Mouse (Mus musculus) spleen, embryonic (tissue): ENCODE data around the gene Bcas3.

Experiments
- CTCF ChIA-PET: fragments of 350-600 bp; sonication (Branson Sonifier 250); formaldehyde crosslinking; loops from one replicate; lab custom pipeline; 2022; lab: Charles Lee

Gene Bcas3

GRCm38 (mm10) chr11:85379091-85379490, 26.1 kb downstream of the Bcas3 start:
- CTCF ChIA-PET, result no interaction called here

DNA sequence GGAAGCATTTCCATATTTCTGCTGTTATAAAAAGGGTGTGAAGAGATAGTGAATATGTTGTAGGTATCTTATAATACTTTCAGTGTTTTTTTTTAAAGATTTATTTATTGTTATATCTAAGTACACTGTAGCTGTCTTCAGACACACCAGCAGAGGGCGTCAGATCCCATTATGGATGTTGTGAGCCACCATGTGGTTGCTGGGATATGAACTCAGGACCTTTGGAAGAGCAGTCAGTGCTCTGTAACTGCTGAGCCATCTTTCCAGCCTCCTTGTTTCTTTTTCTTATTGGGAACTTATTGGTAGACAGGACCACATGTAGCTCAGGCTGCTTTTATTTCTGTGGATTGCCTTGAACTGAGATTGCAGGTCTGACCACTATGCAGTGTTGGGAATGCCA, 27.1 kb downstream of the Bcas3 start:
- CTCF ChIA-PET, result no interaction called here

- CTCF ChIA-PET, result interaction anchor here (0.5 to 0.8 kb wide), 3 partner anchors 27 to 776 kb away, joined by 3 to 6 read pairs (median 4); no protein-coding TSS in a partner anchor
These were observed 29.1 kb downstream of the Bcas3 start for GRCm38 (mm10) chr11:85382055-85382454.

DNA sequence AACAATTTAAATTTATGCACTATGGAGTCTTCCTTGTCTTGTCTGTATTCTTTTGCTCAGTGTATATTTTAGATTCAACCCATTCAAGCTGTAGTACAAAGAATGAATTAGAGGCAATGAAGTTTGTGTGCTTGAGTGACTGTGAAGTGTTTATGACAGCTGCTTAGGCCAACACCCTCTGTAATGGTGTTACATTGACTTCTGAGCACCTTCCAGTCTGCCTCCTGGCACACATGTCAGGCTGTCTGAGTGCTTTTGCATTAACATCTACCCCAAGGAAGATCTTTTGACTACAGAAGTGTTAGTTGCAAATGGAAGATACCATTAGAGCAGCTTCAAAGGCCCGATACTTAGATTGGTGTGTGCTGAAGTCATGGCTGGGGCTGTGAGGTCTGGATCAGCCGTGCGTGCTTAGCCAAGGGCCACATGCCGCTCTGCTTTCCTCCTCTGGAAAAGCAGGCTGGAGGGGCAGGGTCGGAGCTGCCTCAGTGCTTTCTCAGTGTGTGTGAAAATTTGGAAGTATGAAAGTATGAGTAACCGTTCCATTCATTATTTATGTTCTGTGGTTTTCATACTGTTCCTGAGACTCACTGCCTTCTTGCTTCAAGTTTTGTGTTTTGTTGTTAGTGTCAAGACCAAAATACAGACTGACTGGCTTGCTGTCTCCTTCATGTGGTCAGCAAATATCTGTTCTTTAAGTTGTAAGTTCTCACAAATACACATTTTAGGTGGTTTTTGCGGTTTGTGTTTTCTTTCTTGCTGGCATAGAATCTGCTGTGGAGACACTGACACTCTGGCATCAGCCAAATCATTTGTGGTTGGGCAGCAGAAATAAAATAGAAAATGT, 31.2 kb downstream of the Bcas3 start:
- CTCF ChIA-PET, result no interaction called here

GRCm38 (mm10) chr11:85392179-85392863, 39.4 kb downstream of the Bcas3 start:
- CTCF ChIA-PET, result no interaction called here

- CTCF ChIA-PET, result no interaction called here
These were observed 39.9 kb downstream of the Bcas3 start for GRCm38 (mm10) chr11:85392864-85393220.

GRCm38 (mm10) chr11:85393990-85394389, 41.0 kb downstream of the Bcas3 start:
- CTCF ChIA-PET, result no interaction called here

- CTCF ChIA-PET, result no interaction called here
These were observed 42.4 kb downstream of the Bcas3 start for GRCm38 (mm10) chr11:85395361-85395760.

DNA sequence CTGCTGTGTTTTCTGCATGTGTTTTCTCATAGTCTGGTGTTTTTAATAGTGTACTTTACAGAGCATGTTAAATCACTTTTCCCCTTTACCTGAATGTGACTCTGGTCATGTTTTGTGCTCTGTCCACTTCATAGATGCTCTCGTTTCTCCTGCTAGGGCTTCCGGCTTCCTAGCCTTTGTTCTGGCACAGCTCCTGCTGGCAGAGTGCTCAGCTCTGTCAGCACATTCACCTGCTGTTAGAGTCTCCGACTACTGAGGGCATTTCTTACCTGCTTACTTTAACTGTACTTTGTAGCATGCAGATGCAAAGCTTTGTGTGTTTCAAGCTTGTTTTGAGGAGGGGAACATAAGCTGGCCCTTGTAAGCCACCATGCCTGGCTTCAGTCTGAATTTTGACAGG, 53.6 kb downstream of the Bcas3 start:
- CTCF ChIA-PET, result no interaction called here

DNA sequence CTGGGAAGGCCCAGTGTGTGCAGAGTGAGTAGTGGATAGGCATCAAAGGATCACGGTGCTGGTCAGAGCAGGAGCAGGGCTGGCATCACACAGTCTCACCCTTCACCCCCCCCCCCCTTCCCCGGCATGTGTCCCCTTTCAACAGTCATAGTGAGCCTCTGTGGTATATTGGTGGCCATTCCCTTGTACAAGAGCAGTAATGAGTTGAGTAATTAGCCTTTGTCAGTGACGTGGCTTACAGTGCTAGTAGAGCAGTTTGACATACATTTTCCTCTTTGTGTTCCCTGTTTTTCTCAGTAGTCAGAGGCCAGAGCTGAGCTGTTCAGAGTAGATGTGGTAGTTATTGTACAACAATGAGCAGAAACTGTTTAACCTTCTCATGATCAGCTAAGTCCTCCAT, 54.7 kb downstream of the Bcas3 start:
- CTCF ChIA-PET, result no interaction called here

DNA sequence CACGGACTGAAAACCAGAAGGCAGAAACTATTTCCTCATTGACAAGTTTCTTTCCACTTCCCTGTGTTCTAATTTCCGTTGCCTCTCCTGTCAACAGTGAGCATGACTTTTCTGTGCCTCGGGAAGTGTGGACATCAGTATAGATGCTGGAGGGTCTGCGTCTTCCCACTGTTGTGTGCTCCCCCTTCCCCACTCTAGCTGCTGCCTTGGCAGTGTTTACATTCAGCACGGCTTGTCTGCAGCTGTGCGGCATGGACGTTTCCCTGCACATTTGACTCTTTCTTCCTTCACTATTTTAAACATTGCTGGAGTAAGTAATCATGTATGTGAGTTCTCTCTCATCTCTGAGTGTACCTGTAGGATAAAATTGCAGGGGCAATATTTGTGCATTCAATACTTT, 59.4 kb downstream of the Bcas3 start:
- CTCF ChIA-PET, result no interaction called here

- CTCF ChIA-PET, result interaction anchor here (0.6 kb wide), 1 partner anchor 261 kb away, joined by 5 read pairs; no protein-coding TSS in a partner anchor
These were observed 61.5 kb downstream of the Bcas3 start for GRCm38 (mm10) chr11:85414476-85414875.

DNA sequence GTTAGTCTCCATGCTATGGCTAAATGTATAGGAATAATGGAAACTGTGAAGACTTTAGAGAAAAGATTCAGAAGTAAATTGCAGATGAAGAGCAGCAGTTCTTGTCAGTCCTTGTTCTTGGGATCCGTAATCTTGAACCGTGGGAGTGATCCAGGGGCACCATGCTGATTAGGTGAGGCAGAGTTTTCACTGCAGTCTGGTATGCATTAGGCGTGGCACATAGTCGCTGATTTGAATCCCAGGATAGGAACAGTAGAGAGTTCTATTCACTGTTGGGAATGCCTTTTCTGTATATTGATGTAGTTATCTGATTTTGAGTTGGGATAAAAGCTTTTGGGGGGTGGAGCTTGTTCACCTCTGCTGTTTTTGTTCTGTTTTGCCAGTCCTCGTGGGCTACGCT, 74.4 kb downstream of the Bcas3 start:
- CTCF ChIA-PET, result no interaction called here

DNA sequence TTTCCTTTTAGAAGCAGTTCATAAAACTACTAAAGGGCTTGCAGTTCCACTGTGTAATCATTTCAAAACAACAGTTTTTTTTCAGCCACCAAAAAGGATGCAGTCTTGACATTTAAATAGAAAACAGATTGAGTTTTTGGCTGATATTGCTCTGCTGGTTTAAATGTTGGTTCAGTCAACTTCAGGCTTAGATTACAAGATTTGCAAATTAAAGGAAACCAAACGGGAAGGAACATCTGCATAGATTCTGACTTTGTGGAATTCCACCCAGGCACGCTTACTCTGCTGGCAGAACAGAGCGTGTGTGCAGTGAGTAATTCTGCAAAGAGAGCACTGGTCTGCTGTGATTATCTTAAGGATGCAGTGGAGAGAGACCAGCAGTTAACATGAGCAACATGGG, 75.3 kb downstream of the Bcas3 start:
- CTCF ChIA-PET, result interaction anchor here (0.6 kb wide), 1 partner anchor 602 kb away, joined by 3 read pairs; no protein-coding TSS in a partner anchor

- CTCF ChIA-PET, result no interaction called here
These were observed 77.9 kb downstream of the Bcas3 start for GRCm38 (mm10) chr11:85430743-85431448.

- CTCF ChIA-PET, result no interaction called here
These were observed 94.4 kb downstream of the Bcas3 start for GRCm38 (mm10) chr11:85447375-85447774.

DNA sequence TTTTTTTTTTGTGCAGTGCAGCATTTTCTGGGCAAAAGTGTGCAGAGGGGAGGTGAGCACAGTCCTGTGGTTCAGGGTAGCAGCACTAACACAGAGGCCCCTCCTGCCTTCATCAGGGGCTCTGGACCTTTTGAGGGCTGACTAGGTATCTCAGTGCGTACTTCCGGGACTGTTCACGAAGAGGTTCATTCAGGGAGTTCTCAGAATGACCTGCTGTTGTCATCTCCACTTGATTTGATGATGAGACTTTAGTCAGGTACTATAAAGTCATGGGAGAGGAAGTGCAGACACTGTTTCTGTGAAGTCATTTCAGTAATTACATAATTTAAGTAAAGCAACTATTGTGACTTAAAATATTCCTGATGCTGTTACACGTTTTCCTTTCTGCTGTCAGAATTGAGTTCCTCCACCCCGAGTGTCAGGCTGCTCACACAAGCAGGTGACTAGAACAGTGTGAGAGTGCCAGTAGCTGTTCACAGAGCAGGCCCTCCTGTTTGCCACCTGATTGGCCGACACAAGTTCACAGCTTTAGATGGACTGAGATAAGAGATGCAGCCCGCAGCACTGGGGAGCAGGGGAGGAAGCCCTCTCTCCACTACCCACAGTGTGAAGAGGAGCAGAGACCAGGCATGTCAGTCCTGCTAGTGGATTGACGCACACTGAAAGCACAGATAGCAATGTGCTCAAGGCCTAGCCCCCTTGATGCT, 100.8 kb downstream of the Bcas3 start:
- CTCF ChIA-PET, result no interaction called here

GRCm38 (mm10) chr11:85454305-85454682, 101.3 kb downstream of the Bcas3 start:
- CTCF ChIA-PET, result no interaction called here

DNA sequence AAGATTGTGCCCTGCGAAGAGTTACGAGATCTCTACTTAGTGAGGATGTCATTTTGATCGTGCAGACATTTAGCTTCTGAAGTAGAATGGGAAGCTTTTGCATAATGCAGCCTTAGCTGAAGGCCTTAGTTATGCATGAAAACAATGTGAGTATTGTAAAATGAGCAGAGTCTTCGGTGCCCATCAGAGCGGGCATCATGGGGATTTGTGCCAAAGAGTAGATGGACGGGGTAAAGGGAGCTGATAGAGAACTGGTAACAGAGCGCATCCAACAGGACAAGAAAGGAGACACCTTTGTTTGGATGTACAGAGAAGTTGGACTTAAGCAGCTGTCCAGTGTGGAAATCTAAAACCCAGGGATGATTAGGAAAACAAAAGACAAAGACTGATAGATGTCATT, 108.6 kb downstream of the Bcas3 start:
- CTCF ChIA-PET, result no interaction called here

- CTCF ChIA-PET, result no interaction called here
These were observed 116.6 kb downstream of the Bcas3 start for GRCm38 (mm10) chr11:85469526-85469925.

DNA sequence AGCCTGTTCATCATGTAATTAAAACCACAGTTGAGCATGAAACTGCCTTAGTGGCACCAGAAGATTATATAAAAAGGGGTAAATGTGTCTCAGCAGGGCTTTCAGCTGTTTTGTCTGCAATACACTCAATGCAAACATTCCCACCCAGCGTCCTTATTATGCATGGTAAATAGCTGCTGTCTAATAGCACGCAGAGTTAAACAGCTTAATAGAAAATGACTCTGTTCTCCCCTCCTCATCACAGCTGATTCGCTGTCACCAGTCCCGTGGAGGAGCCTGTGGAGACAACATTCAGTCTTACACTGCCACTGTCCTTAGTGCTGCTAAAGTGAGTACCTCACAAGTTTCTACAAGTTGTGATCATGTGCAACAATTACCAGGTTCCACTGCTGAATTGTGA, 117.5 kb downstream of the Bcas3 start:
- CTCF ChIA-PET, result interaction anchor here (0.7 kb wide), 2 partner anchors 347 to 1051 kb away, joined by 3 read pairs; no protein-coding TSS in a partner anchor

DNA sequence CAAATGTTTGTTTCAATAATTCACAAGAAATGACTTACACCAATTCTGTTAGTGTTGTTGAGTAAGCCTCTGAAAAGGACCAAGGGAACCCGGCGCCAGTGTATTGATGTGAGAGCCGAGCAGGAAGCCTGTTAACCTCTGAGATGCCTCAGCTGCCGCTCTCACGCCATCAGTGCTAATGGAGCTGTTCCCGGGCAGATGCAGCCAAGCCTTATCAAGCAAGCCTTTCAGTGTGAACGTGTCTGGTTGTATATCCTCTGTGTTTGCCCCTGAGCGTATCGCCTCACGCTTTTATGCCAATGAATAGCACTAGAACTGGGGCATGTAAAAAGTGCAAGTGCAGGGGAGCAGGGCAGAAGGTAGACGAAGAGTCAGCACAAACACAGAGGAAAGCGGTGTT, 121.4 kb downstream of the Bcas3 start:
- CTCF ChIA-PET, result no interaction called here
